Mouse (Mus musculus): ENCODE measurements around the gene Adamts20.

DNA sequence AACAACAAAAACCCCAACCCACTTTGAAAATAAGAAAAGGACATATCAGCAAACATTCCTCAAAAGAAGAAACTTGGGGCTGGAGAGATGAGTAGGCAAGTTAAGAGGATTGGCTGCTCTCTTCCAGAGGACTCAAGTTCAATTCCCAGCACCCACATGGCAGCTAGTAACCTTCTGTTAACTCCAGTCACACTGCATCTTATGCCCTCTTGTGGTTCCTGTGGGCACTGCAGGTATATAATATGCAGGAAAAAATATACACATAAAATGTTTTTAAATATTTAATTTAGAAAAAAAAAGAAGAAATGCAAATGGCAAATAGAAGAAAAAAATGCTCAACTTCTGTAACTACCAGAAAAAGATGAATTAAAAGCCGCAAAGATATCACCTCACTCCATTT, 29.2 kb upstream of the Adamts20 start:
- no peak for TF ChIP-seq GATA1 (IDR thresholded peaks at IDR 0.05; ENCODE audit: low read length)
- TF ChIP-seq TAL1 (IDR thresholded peaks at IDR 0.05; ENCODE audit: low read length) = no peak
